Mouse (Mus musculus) midbrain, embryonic 10.5 days (tissue): ENCODE measurements at regions not wholly inside any gene's neighbourhood (a gene's known extent, or its start where the extent isn't known, plus 50 kb on each side); places are given as distances from the start of the nearest gene placed in this dataset.
"Not testable (repeated sequence)": the region's sequence is repeated elsewhere in the genome, so short reads cannot be mapped to it uniquely, and the experiment has no call there.

Experiments used
- DNase-seq: peaks from one replicate; pipeline ENCODE4 v3.0.0-alpha.2; 2017; ENCODE audit warnings: low spot score
- H3K27ac ChIP-seq: fragments of 300-500 bp; sonication (generic); replicated peaks from 2 replicates; pipeline ENCODE4 v1.5.1; 2016; ENCODE audit warnings: mild to moderate bottlenecking
- H3K27me3 ChIP-seq: fragments of 300-500 bp; sonication (generic); 2 replicates; pipeline ENCODE4 v1.6.1; 2016; ENCODE audit warnings: low read depth, mild to moderate bottlenecking; ENCODE audit not compliant: poor library complexity, severe bottlenecking
- H3K36me3 ChIP-seq: fragments of 300-500 bp; sonication (generic); 2 replicates; pipeline ENCODE4 v1.6.1; 2016; ENCODE audit warnings: mild to moderate bottlenecking, moderate library complexity
- H3K4me1 ChIP-seq: fragments of 300-500 bp; sonication (generic); 2 replicates; pipeline ENCODE4 v1.6.1; 2016
- H3K4me3 ChIP-seq: fragments of 300-500 bp; sonication (generic); 2 replicates; pipeline ENCODE4 v1.5.1; 2016; ENCODE audit warnings: mild to moderate bottlenecking, moderate library complexity
- H3K9me3 ChIP-seq: fragments of 300-500 bp; sonication (generic); replicated peaks from 2 replicates; pipeline ENCODE4 v1.6.1; 2016; ENCODE audit warnings: mild to moderate bottlenecking
- WGBS: fragments of 180-500 bp; shearing (Covaris S2); methylation state at CpG from one replicate; pipeline ENCODE4 v1.1.7; 2016; 5-methylcytosine and 5-hydroxymethylcytosine counted together

GRCm38 (mm10) chr17:13432256-13432655 lies 77.9 kb downstream of the Tcp10c start:
- H3K27me3 ChIP-seq, H3K4me3 ChIP-seq, H3K36me3 ChIP-seq, DNase-seq, H3K27ac ChIP-seq, H3K4me1 ChIP-seq: not testable (repeated sequence)
- H3K9me3 ChIP-seq: peaks cover 15% of the 10 kb centered on the region
- whole genome bisulfite sequencing: 84% methylated on average over 3 of the region's 3 CpGs

GRCm38 (mm10) chr17:13434146-13434545 lies 79.8 kb downstream of the Tcp10c start:
- not testable (repeated sequence) for H3K4me1 ChIP-seq, DNase-seq, H3K4me3 ChIP-seq, H3K36me3 ChIP-seq, H3K27me3 ChIP-seq, H3K27ac ChIP-seq
- WGBS: 88% methylated on average over 7 of the region's 7 CpGs
- peaks cover 15% of the 10 kb centered on the region for H3K9me3 ChIP-seq

GRCm38 (mm10) chr17:13438790-13439189 lies 84.4 kb downstream of the Tcp10c start:
- DNase-seq, H3K4me3 ChIP-seq, H3K27me3 ChIP-seq, H3K36me3 ChIP-seq, H3K4me1 ChIP-seq, H3K27ac ChIP-seq: not testable (repeated sequence)
- 81% methylated on average over 3 of the region's 3 CpGs for WGBS
- H3K9me3 ChIP-seq: peaks cover 34% of the 10 kb centered on the region

- not testable (repeated sequence) for DNase-seq, H3K4me1 ChIP-seq, H3K27me3 ChIP-seq, H3K4me3 ChIP-seq, H3K36me3 ChIP-seq, H3K27ac ChIP-seq
- WGBS: 84% methylated on average over 9 of the region's 9 CpGs
- H3K9me3 ChIP-seq: peaks cover 45% of the 10 kb centered on the region
Observed at GRCm38 (mm10) chr17:13440708-13441530, 86.5 kb downstream of the Tcp10c start.

- DNase-seq, H3K4me1 ChIP-seq, H3K27me3 ChIP-seq, H3K36me3 ChIP-seq, H3K4me3 ChIP-seq, H3K27ac ChIP-seq: not testable (repeated sequence)
- 86% methylated on average over 6 of the region's 6 CpGs for WGBS
- H3K9me3 ChIP-seq: peaks cover 52% of the 10 kb centered on the region
Observed at GRCm38 (mm10) chr17:13442229-13442628, 87.9 kb downstream of the Tcp10c start.

GRCm38 (mm10) chr17:13456869-13457600 lies 102.7 kb downstream of the Tcp10c start:
- WGBS: 89% methylated on average over 7 of the region's 7 CpGs
- peaks cover 24% of the 10 kb centered on the region for H3K9me3 ChIP-seq
- H3K36me3 ChIP-seq, H3K4me3 ChIP-seq, H3K27me3 ChIP-seq, H3K27ac ChIP-seq, H3K4me1 ChIP-seq, DNase-seq: not testable (repeated sequence)

- not testable (repeated sequence) for DNase-seq, H3K36me3 ChIP-seq, H3K4me1 ChIP-seq, H3K27ac ChIP-seq, H3K4me3 ChIP-seq, H3K27me3 ChIP-seq
- WGBS: 78% methylated on average over 2 of the region's 2 CpGs
- peaks cover 14% of the 10 kb centered on the region for H3K9me3 ChIP-seq
Observed at GRCm38 (mm10) chr17:13457942-13458341, 103.6 kb downstream of the Tcp10c start.

- whole genome bisulfite sequencing: 71% methylated on average over 1 of the region's 2 CpGs
- not testable (repeated sequence) for H3K4me3 ChIP-seq, H3K27me3 ChIP-seq, H3K27ac ChIP-seq, H3K36me3 ChIP-seq, H3K4me1 ChIP-seq, DNase-seq
- H3K9me3 ChIP-seq: peaks cover 14% of the 10 kb centered on the region
Observed at GRCm38 (mm10) chr17:13458814-13459213, 104.4 kb downstream of the Tcp10c start.

GRCm38 (mm10) chr17:13462663-13463062 lies 108.3 kb downstream of the Tcp10c start:
- DNase-seq, H3K9me3 ChIP-seq, H3K4me3 ChIP-seq, H3K4me1 ChIP-seq, H3K27me3 ChIP-seq, H3K36me3 ChIP-seq, H3K27ac ChIP-seq: not testable (repeated sequence)
- 84% methylated on average over 2 of the region's 9 CpGs for WGBS

GRCm38 (mm10) chr17:13465822-13466221 lies 111.5 kb downstream of the Tcp10c start:
- not testable (repeated sequence) for H3K4me3 ChIP-seq, DNase-seq
- 58% methylated on average over 4 of the region's 5 CpGs for WGBS

GRCm38 (mm10) chr17:13469867-13470380 lies 115.6 kb downstream of the Tcp10c start:
- H3K27ac ChIP-seq, H3K36me3 ChIP-seq, H3K9me3 ChIP-seq, H3K4me3 ChIP-seq, H3K27me3 ChIP-seq, H3K4me1 ChIP-seq, DNase-seq: not testable (repeated sequence)
- WGBS: 85% methylated on average over 8 of the region's 8 CpGs

More at GRCm38 (mm10) chr17:13465822-13466221, 111.5 kb downstream of the Tcp10c start:
- not testable (repeated sequence) for H3K36me3 ChIP-seq, H3K27me3 ChIP-seq, H3K27ac ChIP-seq, H3K4me1 ChIP-seq, H3K9me3 ChIP-seq

- H3K4me3 ChIP-seq: no peak overlapping the region
- WGBS: 20% methylated on average over 7 of the region's 7 CpGs
- no peak overlapping the region for H3K27ac ChIP-seq
- no peaks in the 10 kb centered on the region for H3K36me3 ChIP-seq
- peaks cover 5% of the 10 kb centered on the region; the same call in 1 of the 2 replicates for H3K4me1 ChIP-seq
- DNase-seq: peak; percentile 77
- no peaks in the 10 kb centered on the region for H3K27me3 ChIP-seq
- no peaks in the 10 kb centered on the region for H3K9me3 ChIP-seq
Observed at GRCm38 (mm10) chr17:13472460-13473062, 118.2 kb downstream of the Tcp10c start.
